Mouse (Mus musculus) forebrain, embryonic 10.5 days (tissue): ENCODE results near the gene Sf3a2. TPM values are rescaled to one million over a fixed set of nuclear protein-coding genes. Genes with fewer than 3 reads are reported as not detected.
A peak's percentile ranks its signal among the peaks of the same experiment; 100 is the strongest.

ENCODE experiments used
- DNase-seq: peaks from one replicate; pipeline ENCODE4 v3.0.0-alpha.2; 2017; ENCODE audit warnings: low spot score; ENCODE audit errors: extremely low spot score
- H3K27ac ChIP-seq: fragments of 300-500 bp; sonication (generic); 2 replicates; pipeline ENCODE4 v1.5.1; 2016; ENCODE audit warnings: mild to moderate bottlenecking
- H3K27me3 ChIP-seq: fragments of 300-500 bp; sonication (generic); 2 replicates; pipeline ENCODE4 v1.6.1; 2016; ENCODE audit warnings: mild to moderate bottlenecking; ENCODE audit not compliant: poor library complexity, severe bottlenecking
- H3K36me3 ChIP-seq: fragments of 300-500 bp; sonication (generic); replicated peaks from 2 replicates; pipeline ENCODE4 v1.6.1; 2016; ENCODE audit warnings: mild to moderate bottlenecking, moderate library complexity
- H3K4me1 ChIP-seq: fragments of 300-500 bp; sonication (generic); 2 replicates; pipeline ENCODE4 v1.6.1; 2016
- H3K4me3 ChIP-seq: fragments of 300-500 bp; sonication (generic); 2 replicates; pipeline ENCODE4 v1.5.1; 2016; ENCODE audit warnings: mild to moderate bottlenecking, moderate library complexity
- H3K9me3 ChIP-seq: fragments of 300-500 bp; sonication (generic); 2 replicates; pipeline ENCODE4 v1.6.1; 2016; ENCODE audit warnings: mild to moderate bottlenecking, moderate library complexity
- WGBS: fragments of 180-500 bp; shearing (Covaris S2); methylation state at CpG from one replicate; pipeline ENCODE4 v1.1.7; 2016; 5-methylcytosine and 5-hydroxymethylcytosine counted together
- polyA plus RNA-seq: library from polyadenylated mRNA; unstranded; fragments of >200 nt; fragmentation: Nextera tagmentation; extraction: Ambion mirVana; gene quantifications from 2 replicates; pipeline ENCODE4 v1.2.1, GENCODE M21; 2016

Sf3a2 gene
- polyA plus RNA-seq, 1 experiment from 2014 or later = 110 TPM

DNA sequence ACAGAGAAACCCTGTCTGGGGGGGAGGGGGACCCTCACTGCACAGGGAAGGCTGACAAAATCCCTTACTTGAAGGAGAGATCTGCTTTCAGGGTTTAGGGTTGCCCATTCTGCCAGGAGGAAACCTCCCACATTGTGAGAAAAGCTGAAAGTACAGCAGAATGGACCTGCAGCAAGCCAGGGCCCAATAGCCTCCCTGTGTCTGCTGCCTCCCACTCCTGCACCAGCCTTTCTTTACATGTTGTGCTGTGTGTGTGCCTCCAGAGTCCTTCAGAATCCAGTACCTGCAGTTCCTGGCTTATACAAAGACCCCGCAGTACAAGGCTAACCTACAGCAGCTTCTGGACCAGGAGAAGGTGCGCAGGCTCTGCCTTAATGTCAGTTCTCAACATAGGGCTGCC, 13.7 kb upstream of the Sf3a2 start:
- WGBS = 95% methylated on average over 2 of the region's 2 CpGs
- no peak for DNase-seq
- H3K36me3 ChIP-seq = peaks cover 99% of the 10 kb centered on the region
- H3K4me1 ChIP-seq = no peaks in the 10 kb centered on the region
- no peak overlapping the region for H3K27ac ChIP-seq
- no peaks in the 10 kb centered on the region for H3K9me3 ChIP-seq
- no peaks in the 10 kb centered on the region for H3K27me3 ChIP-seq
- no peak overlapping the region for H3K4me3 ChIP-seq

DNA sequence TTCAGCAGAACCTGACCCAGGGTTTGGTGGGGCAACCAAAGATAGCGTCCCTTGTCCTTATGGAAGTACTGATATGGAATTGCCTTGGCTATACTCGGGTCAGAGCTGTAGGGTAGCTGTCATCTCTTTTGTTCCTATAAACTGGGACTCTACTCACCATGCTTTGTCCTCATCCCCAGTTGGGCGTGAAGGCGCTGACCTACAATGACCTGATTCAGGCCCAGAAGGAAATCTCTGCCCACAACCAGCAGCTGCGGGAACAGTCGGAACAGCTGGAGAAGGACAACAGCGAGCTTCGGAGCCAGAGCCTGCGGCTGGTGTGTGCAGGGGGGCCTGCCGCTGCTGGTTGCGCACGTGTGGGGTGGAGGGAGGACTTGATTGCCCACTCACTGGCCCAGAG, 13.1 kb upstream of the Sf3a2 start:
- Histone ChIP-seq H3K4me3 (no peak overlapping the region), H3K4me1 (no peaks in the 10 kb centered on the region), H3K9me3 (no peaks in the 10 kb centered on the region), H3K36me3 (peaks cover 98% of the 10 kb centered on the region), H3K27me3 (no peaks in the 10 kb centered on the region), H3K27ac (no peak overlapping the region)
- no peak for DNase-seq
- 84% methylated on average over 12 of the region's 12 CpGs for WGBS

DNA sequence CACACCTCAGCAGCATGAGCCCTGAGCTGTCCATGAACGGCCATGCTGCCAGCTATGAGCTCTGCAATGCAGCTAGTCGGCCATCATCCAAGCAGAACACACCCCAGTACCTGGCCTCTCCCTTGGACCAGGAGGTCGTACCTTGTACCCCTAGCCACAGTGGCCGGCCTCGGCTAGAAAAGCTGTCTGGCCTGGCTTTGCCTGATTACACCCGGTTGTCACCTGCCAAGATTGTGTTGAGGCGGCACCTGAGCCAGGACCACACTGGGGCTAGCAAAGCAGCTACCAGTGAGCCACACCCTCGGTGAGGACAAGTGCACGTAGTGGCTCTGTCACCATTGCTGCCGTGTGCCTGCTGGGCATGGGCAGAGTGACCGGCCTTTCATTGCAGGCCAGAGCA, 12.0 kb upstream of the Sf3a2 start:
- H3K27ac ChIP-seq = no peak overlapping the region
- no peaks in the 10 kb centered on the region for H3K9me3 ChIP-seq
- H3K4me1 ChIP-seq = no peaks in the 10 kb centered on the region; the same call in 1 of the 2 replicates
- no peak for DNase-seq
- peaks cover 99% of the 10 kb centered on the region for H3K36me3 ChIP-seq
- H3K4me3 ChIP-seq = no peak overlapping the region
- H3K27me3 ChIP-seq = no peaks in the 10 kb centered on the region
- 94% methylated on average over 11 of the region's 11 CpGs for WGBS

DNA sequence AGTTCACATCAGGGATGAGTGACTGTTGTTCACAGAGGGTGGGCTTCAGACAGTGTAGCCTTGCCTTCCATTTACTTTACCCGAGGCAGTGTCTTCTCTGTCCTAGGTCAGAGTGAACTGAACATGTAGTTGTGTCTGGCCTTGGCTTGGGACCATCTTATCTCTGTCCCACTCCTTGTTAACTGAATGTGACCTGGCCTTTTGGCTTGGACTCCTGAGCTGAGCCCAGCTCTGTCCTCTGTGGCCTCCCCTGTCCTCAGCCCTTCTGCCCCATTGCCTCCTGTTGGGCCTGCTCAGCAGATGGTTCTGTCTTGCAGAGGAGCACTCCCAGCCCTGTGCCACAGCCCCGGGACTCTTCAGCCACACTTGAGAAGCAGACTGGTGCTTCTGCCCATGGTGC, 10.5 kb upstream of the Sf3a2 start:
- peaks cover 99% of the 10 kb centered on the region for H3K36me3 ChIP-seq
- 90% methylated on average over 2 of the region's 2 CpGs for WGBS

DNA sequence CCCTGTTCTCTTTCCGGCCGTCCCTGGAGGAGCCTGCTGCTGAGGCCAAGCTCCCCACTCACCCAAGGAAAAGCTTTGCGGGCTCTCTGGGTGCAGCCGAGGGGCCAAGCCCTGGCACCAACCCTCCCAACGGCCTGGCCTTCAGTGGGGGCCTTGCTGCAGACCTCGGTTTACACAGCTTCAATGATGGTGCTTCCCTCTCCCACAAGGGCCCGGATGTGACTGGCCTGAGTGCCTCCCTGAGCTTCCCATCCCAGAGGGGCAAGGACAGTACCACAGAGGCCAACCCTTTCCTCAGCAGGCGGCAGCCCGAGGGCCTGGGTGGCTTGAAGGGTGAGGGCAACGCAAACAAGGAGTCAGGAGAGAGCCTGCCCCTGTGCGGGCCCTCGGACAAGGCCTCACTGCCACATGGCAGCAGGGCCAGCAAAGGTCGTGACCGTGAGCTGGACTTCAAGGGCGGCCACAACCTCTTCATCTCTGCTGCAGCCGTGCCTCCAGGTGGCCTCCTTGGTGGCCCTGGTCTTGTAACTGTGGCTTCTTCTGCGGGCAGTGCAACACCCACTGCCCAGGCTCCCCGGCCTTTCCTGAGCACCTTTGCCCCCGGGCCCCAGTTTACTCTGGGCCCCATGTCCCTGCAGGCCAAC, 7.1 kb upstream of the Sf3a2 start:
- Histone ChIP-seq H3K36me3 (peaks cover 99% of the 10 kb centered on the region), H3K4me3 (0 out of 2 replicates have a peak overlapping the region, but pooled peaks have one; percentile 11), H3K27ac (0 out of 2 replicates have a peak overlapping the region, but pooled peaks have one; percentile 6), H3K27me3 (no peaks in the 10 kb centered on the region), H3K4me1 (peaks cover 5% of the 10 kb centered on the region), H3K9me3 (no peaks in the 10 kb centered on the region)
- no peak for DNase-seq
- 89% methylated on average over 19 of the region's 19 CpGs for WGBS

More for the DNA sequence above, 10.5 kb upstream of the Sf3a2 start:
- Histone ChIP-seq H3K27me3 (no peaks in the 10 kb centered on the region), H3K27ac (no peak overlapping the region), H3K9me3 (no peaks in the 10 kb centered on the region), H3K4me1 (peaks cover 2% of the 10 kb centered on the region), H3K4me3 (no peak overlapping the region)
- DNase-seq = no peak

DNA sequence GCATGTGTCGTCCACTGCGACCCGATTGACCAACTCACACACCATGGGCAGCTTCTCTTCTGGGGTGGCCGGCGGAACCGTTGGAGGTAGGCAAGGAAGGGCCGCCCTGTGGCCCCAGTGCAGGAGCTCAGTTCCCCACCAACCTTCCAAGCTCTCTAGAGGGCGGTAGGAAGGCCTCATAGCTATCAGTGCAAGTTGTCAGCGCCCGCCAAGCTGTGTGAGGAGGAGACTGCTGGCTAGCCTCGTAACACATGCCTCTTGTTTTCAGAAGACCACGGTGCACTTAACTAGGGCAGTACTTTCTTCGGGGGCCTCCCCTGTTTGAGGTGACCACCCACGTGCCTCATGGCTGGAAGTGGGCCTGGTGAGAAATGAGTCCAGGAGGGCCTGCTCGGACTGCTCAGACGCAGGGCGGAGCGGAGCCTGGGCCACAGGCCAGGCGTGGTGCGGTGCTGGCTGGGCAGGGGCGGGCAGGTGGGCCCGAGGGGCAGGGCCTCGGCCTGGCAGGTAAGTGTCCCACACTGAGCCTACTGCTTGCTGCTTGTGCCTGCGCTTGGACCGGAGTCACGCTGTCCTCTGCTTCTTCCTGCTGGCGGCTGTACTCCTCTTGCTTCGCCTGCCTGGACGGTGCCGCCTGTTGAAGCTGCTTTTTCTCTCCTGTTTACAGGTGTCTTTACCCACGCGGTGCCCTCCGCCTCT, 6.4 kb upstream of the Sf3a2 start:
- H3K4me3 ChIP-seq = 0 out of 2 replicates have a peak overlapping the region, but pooled peaks have one; percentile 14
- H3K9me3 ChIP-seq = no peaks in the 10 kb centered on the region
- no peak overlapping the region for H3K27ac ChIP-seq
- no peaks in the 10 kb centered on the region for H3K27me3 ChIP-seq
- H3K36me3 ChIP-seq = peaks cover 99% of the 10 kb centered on the region
- DNase-seq = no peak
- WGBS = 86% methylated on average over 33 of the region's 33 CpGs
- H3K4me1 ChIP-seq = peaks cover 12% of the 10 kb centered on the region

DNA sequence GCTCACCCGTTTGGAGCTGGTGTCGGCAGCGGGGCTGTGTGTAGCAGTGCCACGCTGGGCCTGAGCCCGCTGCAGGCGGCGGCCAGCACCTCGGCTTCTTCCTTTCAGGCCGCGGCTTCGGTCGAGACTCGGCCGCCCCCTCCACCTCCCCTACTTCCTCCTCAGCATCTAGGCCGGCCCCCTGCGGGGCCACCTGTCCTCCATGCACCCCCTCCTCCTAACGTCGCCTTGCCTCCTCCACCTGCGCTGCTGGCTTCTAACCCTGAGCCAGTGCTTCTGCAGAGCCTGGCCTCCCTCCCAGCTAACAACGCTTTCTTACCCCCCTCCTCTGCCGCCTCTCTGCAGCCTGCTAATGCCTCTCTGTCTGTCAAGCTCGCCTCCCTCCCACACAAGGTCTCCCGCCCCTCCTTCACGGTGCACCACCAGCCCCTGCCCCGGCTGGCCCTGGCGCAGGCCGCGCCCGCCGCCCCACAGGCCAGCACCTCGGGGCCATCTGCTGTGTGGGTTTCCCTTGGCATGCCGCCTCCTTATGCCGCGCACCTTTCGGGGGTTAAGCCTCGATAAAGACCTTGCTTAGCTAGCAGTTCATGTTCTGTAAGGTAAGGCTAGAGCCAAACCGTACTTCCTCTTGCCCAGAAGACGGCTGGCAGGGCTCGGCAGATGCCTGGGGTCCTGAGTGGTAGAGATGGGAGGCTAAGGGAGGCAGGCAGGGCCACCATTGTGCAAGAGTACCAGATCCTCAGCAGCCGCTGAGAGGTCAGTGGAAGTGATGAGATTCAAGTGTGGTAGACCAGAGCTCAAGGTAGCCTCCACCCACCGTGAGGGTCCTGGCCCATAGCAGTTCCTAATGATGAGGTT, 5.6 kb upstream of the Sf3a2 start:
- Histone ChIP-seq H3K36me3 (peaks cover 95% of the 10 kb centered on the region), H3K27ac (0 out of 2 replicates have a peak overlapping the region, but pooled peaks have one; percentile 0), H3K4me3 (no peak overlapping the region), H3K27me3 (no peaks in the 10 kb centered on the region), H3K4me1 (peaks cover 20% of the 10 kb centered on the region), H3K9me3 (no peaks in the 10 kb centered on the region)
- 80% methylated on average over 41 of the region's 41 CpGs for WGBS
- DNase-seq = no peak

DNA sequence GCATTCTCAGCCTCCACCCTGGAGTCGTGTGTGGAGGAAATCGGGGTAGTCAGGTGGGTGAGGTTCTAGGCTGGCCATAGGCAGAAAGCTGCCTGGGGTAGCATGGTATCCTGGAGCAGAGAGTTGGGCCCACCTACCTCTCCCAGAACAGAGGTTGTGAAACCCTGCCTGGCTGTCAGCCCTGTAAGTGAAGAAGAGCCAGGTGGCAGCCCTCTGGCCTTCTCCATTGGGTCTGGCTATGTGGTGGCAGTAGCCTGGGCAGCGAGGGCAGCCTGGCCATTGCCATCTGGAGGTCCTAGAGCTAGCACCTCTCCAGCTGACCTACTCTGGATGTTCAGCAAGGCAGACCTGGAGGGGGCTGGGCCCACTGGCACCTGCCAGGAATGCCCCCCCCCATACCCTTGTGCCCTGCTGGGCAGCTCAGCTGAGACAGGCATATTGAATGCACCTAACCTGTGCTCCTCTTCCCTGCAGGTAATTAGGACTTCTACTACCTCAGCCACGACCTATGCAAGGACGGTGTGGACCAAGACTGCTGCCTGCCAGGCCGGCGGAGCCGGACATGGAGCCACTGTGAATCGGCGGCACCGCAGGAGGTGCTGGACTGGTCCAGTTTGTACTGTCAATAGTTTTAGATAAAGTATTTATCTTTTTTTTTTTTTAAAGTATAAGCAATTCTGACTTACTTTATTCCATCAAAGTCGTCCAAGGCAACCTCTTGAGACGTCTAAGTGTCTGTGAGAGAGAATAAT, 4.8 kb upstream of the Sf3a2 start:
- WGBS = 92% methylated on average over 13 of the region's 13 CpGs
- Histone ChIP-seq H3K27me3 (no peaks in the 10 kb centered on the region), H3K4me1 (peaks cover 27% of the 10 kb centered on the region), H3K27ac (0 out of 2 replicates have a peak overlapping the region, but pooled peaks have one; percentile 0), H3K36me3 (peaks cover 87% of the 10 kb centered on the region), H3K9me3 (no peaks in the 10 kb centered on the region), H3K4me3 (peak overlapping the region; percentile 10; the same call in 1 of the 2 replicates)
- DNase-seq = no peak

DNA sequence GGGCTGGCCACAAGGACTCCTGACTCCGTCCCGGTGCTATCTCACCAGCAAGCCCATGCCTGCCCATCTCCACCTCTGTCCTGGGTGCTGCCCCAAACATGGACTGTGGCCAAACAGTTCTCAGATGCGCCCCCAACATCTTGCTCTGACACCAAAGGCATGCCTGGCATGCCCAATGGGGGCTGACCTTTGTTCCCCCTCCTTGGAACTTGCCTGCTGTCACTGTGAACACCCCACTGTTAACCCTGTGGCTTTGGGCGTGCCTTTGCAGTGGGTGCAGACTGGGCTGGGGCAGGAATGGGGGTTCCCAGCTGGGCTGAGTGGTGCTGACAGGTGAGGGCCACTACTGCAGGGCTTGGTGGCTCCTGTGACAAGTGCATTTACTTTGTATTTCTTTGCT, 4.2 kb upstream of the Sf3a2 start:
- no peaks in the 10 kb centered on the region for H3K27me3 ChIP-seq
- H3K4me3 ChIP-seq = no peak overlapping the region
- H3K36me3 ChIP-seq = peaks cover 81% of the 10 kb centered on the region
- DNase-seq = no peak
- no peaks in the 10 kb centered on the region for H3K9me3 ChIP-seq
- no peak overlapping the region for H3K27ac ChIP-seq
- 88% methylated on average over 4 of the region's 4 CpGs for WGBS
- H3K4me1 ChIP-seq = peaks cover 27% of the 10 kb centered on the region

DNA sequence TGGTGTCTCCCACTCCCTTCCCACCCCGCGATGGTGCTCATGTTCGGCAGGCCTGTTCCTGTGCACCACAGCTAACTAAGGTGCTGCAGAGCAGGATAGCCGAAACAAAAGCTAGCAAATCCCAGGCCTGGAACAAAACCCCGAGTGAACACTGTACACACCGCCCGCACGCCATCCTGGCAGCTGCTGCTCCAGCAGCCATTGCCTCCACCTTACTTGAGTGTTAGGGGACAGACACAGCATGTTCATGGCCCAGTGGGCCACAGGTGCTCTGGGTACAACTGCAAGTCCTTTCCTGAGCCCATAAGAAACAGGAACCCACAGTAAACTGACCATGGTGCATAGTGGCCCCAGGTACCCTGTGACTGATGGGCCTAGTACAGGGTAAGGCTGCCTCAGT, 3.2 kb upstream of the Sf3a2 start:
- Histone ChIP-seq H3K4me3 (0 out of 2 replicates have a peak overlapping the region, but pooled peaks have one; percentile 9), H3K9me3 (no peaks in the 10 kb centered on the region), H3K27me3 (no peaks in the 10 kb centered on the region), H3K36me3 (peaks cover 72% of the 10 kb centered on the region), H3K4me1 (peaks cover 33% of the 10 kb centered on the region), H3K27ac (no peak overlapping the region)
- 86% methylated on average over 8 of the region's 8 CpGs for WGBS
- DNase-seq = no peak

DNA sequence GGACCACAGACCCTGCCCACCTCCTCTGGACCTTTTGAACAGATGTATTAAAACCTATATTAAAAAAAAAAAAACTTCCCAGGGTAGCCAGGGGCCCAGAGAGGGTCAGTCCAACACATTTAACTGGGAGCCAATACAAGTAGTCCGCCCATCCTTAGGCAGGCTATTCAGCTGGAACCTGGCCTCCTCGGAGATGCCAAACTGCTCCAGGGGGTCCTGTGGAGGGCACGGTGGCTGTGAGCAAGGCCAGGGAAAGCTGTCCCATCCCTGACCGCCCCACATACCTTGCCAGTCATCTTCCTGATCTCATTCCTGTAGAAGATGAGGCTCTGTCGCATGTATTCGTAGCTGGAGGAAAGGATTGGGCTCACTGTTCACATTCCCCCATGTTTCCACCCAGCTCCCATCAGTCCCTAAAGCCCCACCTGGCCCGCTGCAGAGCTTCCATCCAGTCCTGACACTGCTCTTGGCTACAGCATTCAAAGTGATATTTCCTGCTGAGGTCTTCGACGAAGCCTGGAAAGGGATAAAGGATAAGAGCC, 1.6 kb upstream of the Sf3a2 start:
- DNase-seq = no peak
- Histone ChIP-seq H3K9me3 (no peaks in the 10 kb centered on the region), H3K27me3 (no peaks in the 10 kb centered on the region), H3K4me1 (peaks cover 47% of the 10 kb centered on the region), H3K36me3 (peaks cover 72% of the 10 kb centered on the region), H3K27ac (no peak overlapping the region), H3K4me3 (peak overlapping the region; percentile 93)
- WGBS = 88% methylated on average over 9 of the region's 9 CpGs
